Mouse (Mus musculus): ENCODE results near the gene Rgl2. TPM values are rescaled to one million over a fixed set of nuclear protein-coding genes. Genes with fewer than 3 reads are reported as not detected.

The Rgl2 gene
- polyA plus RNA-seq, 1 experiment from 2014 or later: 42.6 TPM

GRCm38 (mm10) chr17:33962876-33963275, 33.5 kb downstream of the Rgl2 start:
- H3K4me1 ChIP-seq (ENCODE audit: control insufficient read depth, insufficient read depth, low read length): no peaks in the 10 kb centered on the region
- H3K4me3 ChIP-seq (ENCODE audit: low read depth, low read length): no peak overlapping the region
- no peaks in the 10 kb centered on the region for H3K9me3 ChIP-seq (ENCODE audit: control insufficient read depth, low read length)
- no peaks in the 10 kb centered on the region for H3K27me3 ChIP-seq (ENCODE audit: control insufficient read depth, insufficient read depth, low read length)
- H3K36me3 ChIP-seq (ENCODE audit: control insufficient read depth, insufficient read depth, low read length): peaks cover 12% of the 10 kb centered on the region
- ATAC-seq (ENCODE audit: insufficient read depth, low FRiP score, low TSS enrichment) (no peak), DNase-seq (ENCODE audit: low spot score) (no peak)
- H3K9ac ChIP-seq (ENCODE audit: low read length): no peak overlapping the region
- H3K27ac ChIP-seq (ENCODE audit: low read depth, low read length): no peak overlapping the region
- H3K4me2 ChIP-seq (ENCODE audit: low read depth): no peak overlapping the region
- WGBS: 95% methylated on average over 7 of the region's 7 CpGs

- DNase-seq (ENCODE audit: low spot score): no peak
- H3K4me1 ChIP-seq (ENCODE audit: control insufficient read depth, insufficient read depth, low read length): no peaks in the 10 kb centered on the region
- no peak overlapping the region for H3K27ac ChIP-seq (ENCODE audit: low read depth, low read length)
- no peak overlapping the region for H3K9ac ChIP-seq (ENCODE audit: low read length)
- H3K4me3 ChIP-seq (ENCODE audit: low read depth, low read length): no peak overlapping the region
- no peak overlapping the region for H3K4me2 ChIP-seq (ENCODE audit: low read depth)
- no peak for ATAC-seq (ENCODE audit: insufficient read depth, low FRiP score, low TSS enrichment)
- no peaks in the 10 kb centered on the region for H3K9me3 ChIP-seq (ENCODE audit: control insufficient read depth, low read length)
- 93% methylated on average over 17 of the region's 17 CpGs for WGBS
- H3K36me3 ChIP-seq (ENCODE audit: control insufficient read depth, insufficient read depth, low read length): peaks cover 4% of the 10 kb centered on the region
- H3K27me3 ChIP-seq (ENCODE audit: control insufficient read depth, insufficient read depth, low read length): no peaks in the 10 kb centered on the region
Observed at GRCm38 (mm10) chr17:33965082-33965845, 35.9 kb downstream of the Rgl2 start.

GRCm38 (mm10) chr17:33965846-33966550, 36.7 kb downstream of the Rgl2 start:
- H3K27me3 ChIP-seq (ENCODE audit: control insufficient read depth, insufficient read depth, low read length): no peaks in the 10 kb centered on the region

GRCm38 (mm10) chr17:33968489-33968888, 39.1 kb downstream of the Rgl2 start:
- WGBS: 3% methylated on average over 9 of the region's 9 CpGs
- DNase-seq (ENCODE audit: low spot score) (peak; percentile 90), ATAC-seq (ENCODE audit: insufficient read depth, low FRiP score, low TSS enrichment) (peak; percentile 53; the same call in 1 of the 2 replicates)
- H3K27ac ChIP-seq (ENCODE audit: low read depth, low read length): no peak overlapping the region
- H3K4me1 ChIP-seq (ENCODE audit: control insufficient read depth, insufficient read depth, low read length): no peaks in the 10 kb centered on the region
- H3K9ac ChIP-seq (ENCODE audit: low read length): no peak overlapping the region
- H3K36me3 ChIP-seq (ENCODE audit: control insufficient read depth, insufficient read depth, low read length): peaks cover under 1% of the 10 kb centered on the region; the same call in 1 of the 2 replicates
- no peaks in the 10 kb centered on the region for H3K27me3 ChIP-seq (ENCODE audit: control insufficient read depth, insufficient read depth, low read length)
- no peak overlapping the region for H3K4me3 ChIP-seq (ENCODE audit: low read depth, low read length)
- no peak overlapping the region for H3K4me2 ChIP-seq (ENCODE audit: low read depth)
- H3K9me3 ChIP-seq (ENCODE audit: control insufficient read depth, low read length): no peaks in the 10 kb centered on the region

More at GRCm38 (mm10) chr17:33965846-33966550, 36.7 kb downstream of the Rgl2 start:
- ATAC-seq (ENCODE audit: insufficient read depth, low FRiP score, low TSS enrichment) (no peak), DNase-seq (ENCODE audit: low spot score) (no peak)
- H3K36me3 ChIP-seq (ENCODE audit: control insufficient read depth, insufficient read depth, low read length): peaks cover 4% of the 10 kb centered on the region
- no peak overlapping the region for H3K9ac ChIP-seq (ENCODE audit: low read length)
- WGBS: 84% methylated on average over 16 of the region's 16 CpGs
- H3K9me3 ChIP-seq (ENCODE audit: control insufficient read depth, low read length): no peaks in the 10 kb centered on the region
- H3K4me1 ChIP-seq (ENCODE audit: control insufficient read depth, insufficient read depth, low read length): no peaks in the 10 kb centered on the region
- H3K4me2 ChIP-seq (ENCODE audit: low read depth): no peak overlapping the region
- no peak overlapping the region for H3K27ac ChIP-seq (ENCODE audit: low read depth, low read length)
- no peak overlapping the region for H3K4me3 ChIP-seq (ENCODE audit: low read depth, low read length)

GRCm38 (mm10) chr17:33968927-33969326, 39.6 kb downstream of the Rgl2 start:
- WGBS: 33% methylated on average over 5 of the region's 5 CpGs
- DNase-seq (ENCODE audit: low spot score) (no peak), ATAC-seq (ENCODE audit: insufficient read depth, low FRiP score, low TSS enrichment) (0 out of 2 replicates have a peak, but pooled peaks have one; percentile 27)
- no peak overlapping the region for H3K9ac ChIP-seq (ENCODE audit: low read length)
- H3K4me2 ChIP-seq (ENCODE audit: low read depth): no peak overlapping the region
- no peaks in the 10 kb centered on the region for H3K4me1 ChIP-seq (ENCODE audit: control insufficient read depth, insufficient read depth, low read length)
- H3K27ac ChIP-seq (ENCODE audit: low read depth, low read length): no peak overlapping the region
- no peaks in the 10 kb centered on the region for H3K27me3 ChIP-seq (ENCODE audit: control insufficient read depth, insufficient read depth, low read length)
- no peaks in the 10 kb centered on the region for H3K9me3 ChIP-seq (ENCODE audit: control insufficient read depth, low read length)
- no peak overlapping the region for H3K4me3 ChIP-seq (ENCODE audit: low read depth, low read length)
- H3K36me3 ChIP-seq (ENCODE audit: control insufficient read depth, insufficient read depth, low read length): no peaks in the 10 kb centered on the region; the same call in 1 of the 2 replicates

- Histone ChIP-seq H3K27ac (ENCODE audit: low read depth, low read length) (no peak overlapping the region), H3K27me3 (ENCODE audit: control insufficient read depth, insufficient read depth, low read length) (no peaks in the 10 kb centered on the region), H3K9me3 (ENCODE audit: control insufficient read depth, low read length) (no peaks in the 10 kb centered on the region), H3K9ac (ENCODE audit: low read length) (no peak overlapping the region), H3K36me3 (ENCODE audit: control insufficient read depth, insufficient read depth, low read length) (no peaks in the 10 kb centered on the region; the same call in 1 of the 2 replicates), H3K4me3 (ENCODE audit: low read depth, low read length) (no peak overlapping the region), H3K4me2 (ENCODE audit: low read depth) (no peak overlapping the region), H3K4me1 (ENCODE audit: control insufficient read depth, insufficient read depth, low read length) (no peaks in the 10 kb centered on the region)
- no peak for DNase-seq (ENCODE audit: low spot score)
- no peak for ATAC-seq (ENCODE audit: insufficient read depth, low FRiP score, low TSS enrichment)
- WGBS: 77% methylated on average over 4 of the region's 4 CpGs
Observed at GRCm38 (mm10) chr17:33969394-33969793, 40.1 kb downstream of the Rgl2 start.

GRCm38 (mm10) chr17:33972691-33973090, 43.3 kb downstream of the Rgl2 start:
- Histone ChIP-seq H3K9me3 (ENCODE audit: control insufficient read depth, low read length) (no peaks in the 10 kb centered on the region), H3K4me1 (ENCODE audit: control insufficient read depth, insufficient read depth, low read length) (no peaks in the 10 kb centered on the region), H3K27me3 (ENCODE audit: control insufficient read depth, insufficient read depth, low read length) (peaks cover 9% of the 10 kb centered on the region), H3K4me3 (ENCODE audit: low read depth, low read length) (no peak overlapping the region), H3K36me3 (ENCODE audit: control insufficient read depth, insufficient read depth, low read length) (no peaks in the 10 kb centered on the region), H3K9ac (ENCODE audit: low read length) (no peak overlapping the region), H3K4me2 (ENCODE audit: low read depth) (no peak overlapping the region), H3K27ac (ENCODE audit: low read depth, low read length) (no peak overlapping the region)
- ATAC-seq (ENCODE audit: insufficient read depth, low FRiP score, low TSS enrichment) (no peak), DNase-seq (ENCODE audit: low spot score) (peak; percentile 29)
- 22% methylated on average over 1 of the region's 1 CpGs for WGBS

- Histone ChIP-seq H3K27me3 (ENCODE audit: control insufficient read depth, insufficient read depth, low read length) (peaks cover 18% of the 10 kb centered on the region), H3K9me3 (ENCODE audit: control insufficient read depth, low read length) (no peaks in the 10 kb centered on the region), H3K4me1 (ENCODE audit: control insufficient read depth, insufficient read depth, low read length) (no peaks in the 10 kb centered on the region), H3K4me2 (ENCODE audit: low read depth) (no peak overlapping the region), H3K9ac (ENCODE audit: low read length) (no peak overlapping the region), H3K27ac (ENCODE audit: low read depth, low read length) (no peak overlapping the region), H3K4me3 (ENCODE audit: low read depth, low read length) (no peak overlapping the region), H3K36me3 (ENCODE audit: control insufficient read depth, insufficient read depth, low read length) (no peaks in the 10 kb centered on the region)
- 70% methylated on average over 3 of the region's 3 CpGs for WGBS
- ATAC-seq (ENCODE audit: insufficient read depth, low FRiP score, low TSS enrichment) (no peak), DNase-seq (ENCODE audit: low spot score) (no peak)
Observed at GRCm38 (mm10) chr17:33973572-33973971, 44.2 kb downstream of the Rgl2 start.

Measured in neural tube, embryonic 11.5 days (tissue).